Mouse (Mus musculus) heart, postnatal 0 days (tissue): ENCODE data around the gene Inka1.

ENCODE experiments used
- CTCF ChIP-seq: IDR thresholded peaks from 2 replicates; pipeline ENCODE4 v1.5.1; 2016; ENCODE audit warnings: antibody characterized with exemption, control low read depth, low read depth
- EP300 ChIP-seq: IDR thresholded peaks from 2 replicates; pipeline ENCODE4 v1.6.1; 2016; ENCODE audit warnings: antibody characterized with exemption, low read depth

GRCm38 (mm10) chr9:107994464-107994863, 8.8 kb upstream of the Inka1 start:
- TF ChIP-seq EP300 (no peak), CTCF (no peak)
